Mouse (Mus musculus) layer of hippocampus, adult 18-20 months (tissue): ENCODE measurements around the gene Gm12355. TPM values are rescaled to one million over a fixed set of nuclear protein-coding genes. Genes with fewer than 3 reads are reported as not detected.

ENCODE experiments used
- DNase-seq, 2 experiments: peaks; one replicate each; pipeline ENCODE4 v3.0.0; 2022; ENCODE audit warnings: low spot score in 2 of 2
- total RNA-seq, 2 experiments: library from RNA; stranded (reverse); gene quantifications; 2 replicates each; pipeline ENCODE4 v1.2.3; 2021

Gm12355 gene
- total RNA-seq, 2 experiments from 2014 or later: 11.6 to 11.8 TPM

DNA sequence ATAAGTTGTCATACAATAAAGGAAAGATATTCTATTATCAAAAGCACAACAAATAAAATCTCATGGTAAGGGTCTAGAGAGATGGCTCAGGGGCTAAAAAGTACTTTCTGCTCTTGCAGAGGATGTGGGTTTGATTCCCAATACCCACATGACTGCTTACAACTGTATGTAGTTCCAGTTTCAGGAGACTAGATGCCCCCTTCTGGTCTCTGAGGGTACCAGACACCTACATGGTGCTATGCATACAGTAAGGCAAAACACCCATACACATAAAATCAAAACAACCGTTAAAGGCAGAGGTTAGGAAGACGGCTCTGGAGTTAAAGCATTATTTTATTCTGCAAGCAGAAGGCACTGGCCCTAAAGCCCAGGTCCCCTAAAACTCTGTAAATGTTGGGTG is 21.5 kb downstream of the Gm12355 start:
- DNase-seq: no peak

DNA sequence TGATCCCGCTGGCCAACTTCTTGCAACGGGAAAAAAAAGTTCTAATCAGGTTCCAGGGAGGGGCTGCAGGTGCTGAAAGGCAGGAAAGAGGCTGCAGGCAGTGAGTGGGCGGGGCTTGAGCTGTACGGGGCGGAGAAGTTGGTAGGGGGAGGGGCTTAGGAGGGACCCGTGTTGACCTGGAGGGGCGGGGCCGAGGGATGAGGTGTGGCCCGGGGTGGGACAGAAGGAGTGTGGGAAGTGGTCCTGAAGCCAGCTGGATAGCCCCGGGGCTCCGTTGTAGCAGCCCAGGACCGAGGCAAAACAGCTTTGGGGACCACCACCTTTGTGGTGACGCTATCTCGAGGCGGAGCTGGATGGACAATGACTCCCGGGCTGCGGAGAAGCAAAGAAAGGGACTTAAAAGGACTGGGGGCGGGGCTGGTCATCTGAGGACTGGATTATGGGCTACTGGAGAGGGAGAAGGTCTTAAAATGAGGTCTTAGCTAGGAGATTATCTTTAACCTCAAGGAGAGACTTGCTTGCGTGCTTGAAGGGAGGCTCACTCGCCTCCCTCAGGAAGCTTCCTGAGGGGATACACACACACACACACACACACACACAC is 23.3 kb downstream of the Gm12355 start:
- DNase-seq: no peak

GRCm38 (mm10) chr11:98599291-98599690 is 26.2 kb downstream of the Gm12355 start:
- DNase-seq: no peak

GRCm38 (mm10) chr11:98598851-98599290 is 26.6 kb downstream of the Gm12355 start:
- DNase-seq: no peak

- DNase-seq: no peak
Observed at GRCm38 (mm10) chr11:98597991-98598390, 27.5 kb downstream of the Gm12355 start, which contains the start of gene Lrrc3c. Lrrc3c (plus strand) TSS chr11:98598291.

DNA sequence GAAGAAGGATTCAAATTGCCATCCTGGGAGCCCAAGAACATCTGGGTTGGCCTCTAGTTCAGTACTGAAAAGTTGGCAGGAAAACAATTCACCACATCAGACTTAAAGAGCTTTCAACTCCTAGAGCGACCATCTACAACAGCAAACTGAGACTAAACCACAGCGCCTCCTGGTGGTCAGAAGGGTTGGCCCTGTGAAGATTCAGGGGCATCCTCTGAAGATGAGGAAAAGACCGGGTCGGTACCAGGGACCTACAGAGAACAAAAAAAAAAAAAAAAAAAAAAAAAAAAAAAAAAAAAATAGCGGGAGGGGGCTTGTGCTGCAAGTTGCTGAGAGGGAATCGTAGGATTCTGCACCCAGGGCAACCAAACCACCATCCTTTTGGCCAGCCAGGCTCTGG is 28.1 kb downstream of the Gm12355 start:
- no peak for DNase-seq

DNA sequence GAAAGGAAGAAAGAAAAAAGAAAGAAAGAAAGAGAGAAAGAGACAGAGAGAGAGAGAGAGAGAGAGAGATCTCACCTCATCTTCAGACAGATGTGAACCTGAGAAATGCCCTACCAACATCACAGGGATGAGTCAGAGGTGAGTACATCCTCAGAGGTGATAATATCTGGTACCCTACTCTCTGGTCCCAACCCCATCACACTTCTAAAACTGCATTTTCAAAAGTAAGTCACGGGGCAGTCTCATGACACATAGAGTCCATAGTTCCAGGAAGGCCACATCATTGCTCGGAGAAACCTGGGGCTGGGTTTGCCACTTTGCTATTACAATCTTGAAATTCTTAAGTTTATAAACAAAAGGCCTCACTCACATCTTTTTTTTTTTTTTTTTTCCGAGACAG is 29.5 kb downstream of the Gm12355 start:
- DNase-seq: no peak

DNA sequence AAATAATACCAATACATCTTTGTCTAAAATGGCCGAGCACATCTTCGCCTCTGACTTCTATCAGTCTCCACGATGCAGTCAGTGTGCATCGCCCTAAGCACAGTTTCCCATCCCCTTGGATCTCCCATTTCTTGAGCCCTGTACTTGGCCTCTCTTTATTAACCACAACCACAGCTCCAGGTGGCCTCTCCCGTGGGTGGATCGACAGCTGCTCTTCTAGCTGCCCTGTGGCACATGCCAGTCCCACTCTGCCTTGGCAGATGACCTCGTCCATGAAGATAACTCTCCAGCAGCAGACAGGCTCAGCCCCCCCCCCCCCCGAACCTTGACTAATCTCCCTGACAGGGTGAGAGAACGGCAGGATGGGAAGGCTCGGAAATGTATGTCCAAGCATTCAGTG is 30.0 kb downstream of the Gm12355 start:
- DNase-seq: no peak

GRCm38 (mm10) chr11:98595021-98595420 is 30.4 kb downstream of the Gm12355 start:
- no peak for DNase-seq

DNA sequence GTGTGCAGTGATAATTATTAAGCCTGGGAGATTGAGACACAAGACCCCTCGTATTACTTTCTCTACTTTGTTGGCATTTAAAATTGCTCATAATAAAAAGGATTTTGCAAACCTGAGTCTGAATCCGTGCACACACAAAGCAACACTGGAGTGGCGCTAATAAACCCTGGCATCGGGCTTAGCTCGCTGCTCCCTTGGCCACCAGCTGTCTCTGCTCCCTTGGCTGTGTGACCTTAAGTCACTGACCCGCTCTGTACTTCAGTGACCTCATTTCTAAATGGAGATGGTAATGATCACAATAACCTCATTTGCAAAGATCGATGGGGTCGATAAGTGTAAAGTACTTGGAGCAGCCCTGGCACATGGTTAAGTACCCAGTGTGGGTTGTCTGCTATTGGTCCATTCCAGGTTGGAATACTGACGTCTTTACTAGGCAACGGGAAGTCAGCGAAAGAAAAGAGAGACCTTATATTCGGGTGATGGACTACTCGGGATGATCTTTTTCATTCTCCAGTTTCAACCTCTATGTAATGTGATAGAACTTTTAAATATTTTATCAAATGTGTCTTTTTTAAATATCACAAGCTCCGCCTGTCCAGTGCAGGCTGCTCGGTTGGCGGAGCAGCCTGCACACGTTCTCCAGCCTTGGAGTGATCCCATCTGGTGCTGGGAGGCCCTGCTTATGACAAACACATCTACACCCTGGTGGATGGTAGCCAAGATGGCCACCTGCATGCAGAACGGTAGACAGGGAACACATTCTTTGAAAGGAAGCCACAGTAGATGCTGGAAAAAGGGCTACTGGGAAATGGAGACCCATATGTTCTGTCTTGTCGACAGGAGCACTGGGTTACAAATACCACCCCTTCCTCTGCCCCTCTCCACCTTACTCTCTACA is 34.7 kb downstream of the Gm12355 start:
- no peak for DNase-seq

DNA sequence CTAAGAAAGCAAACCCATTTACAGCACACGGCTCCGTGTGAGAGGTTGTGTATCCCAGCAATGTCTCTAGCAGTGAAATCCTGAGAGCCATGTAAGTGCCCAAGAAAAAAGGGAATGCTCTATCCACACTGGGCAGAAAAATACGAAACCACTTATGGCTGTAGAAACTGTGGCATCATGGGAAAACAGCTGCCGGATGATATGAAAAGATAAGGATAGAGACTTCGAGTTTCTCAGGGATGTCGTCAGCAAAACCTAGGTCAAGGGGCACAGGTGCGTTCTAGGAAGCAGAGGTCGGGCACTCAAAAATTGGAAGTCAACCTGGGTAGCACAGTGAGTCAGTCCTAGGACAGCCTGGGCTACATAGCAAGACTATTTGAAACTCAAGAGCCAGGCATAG is 36.2 kb downstream of the Gm12355 start:
- DNase-seq: no peak

- DNase-seq: no peak
Observed at GRCm38 (mm10) chr11:98588833-98589281, 36.6 kb downstream of the Gm12355 start.

DNA sequence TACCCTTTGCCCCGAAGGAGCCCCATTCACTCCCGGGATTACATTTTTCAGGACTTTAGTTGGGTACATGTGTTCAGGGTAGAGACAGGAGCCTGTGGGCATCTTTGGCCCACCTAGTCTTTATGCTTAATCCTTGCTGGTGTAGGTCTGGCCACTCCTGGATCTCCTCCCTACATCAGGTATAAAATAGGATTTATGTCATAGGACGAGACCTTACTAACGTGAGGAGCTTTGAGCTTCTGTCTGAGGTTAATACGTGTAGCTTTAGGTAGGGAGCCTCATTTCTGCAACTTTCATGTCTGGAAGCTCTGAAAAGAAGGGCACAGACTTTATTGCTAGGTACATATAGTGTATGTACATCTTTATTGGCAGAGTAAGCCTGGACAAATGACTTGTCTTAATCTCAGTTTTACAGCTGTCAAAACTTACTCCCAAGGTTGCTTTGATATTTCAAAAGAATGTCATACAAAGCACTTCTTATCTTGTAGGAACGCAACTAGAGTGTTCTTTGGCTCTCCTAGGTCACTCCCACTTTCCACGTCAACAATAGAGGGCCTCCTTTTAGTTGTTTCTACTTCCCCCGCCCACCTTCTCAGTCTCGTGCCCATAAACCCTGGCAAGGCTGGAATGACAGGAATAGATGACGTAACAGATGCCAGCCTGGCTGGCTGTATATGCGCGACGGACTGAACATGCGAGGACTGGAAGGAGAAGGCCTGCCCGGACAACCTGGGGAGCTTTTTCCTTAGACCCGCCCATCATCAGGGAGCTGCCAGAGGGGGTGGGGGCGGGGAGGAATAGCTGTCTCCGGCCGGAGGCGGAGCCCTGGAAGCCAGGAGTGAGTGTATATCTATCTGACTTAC is 37.5 kb downstream of the Gm12355 start:
- peak; percentile 47 to 52 for DNase-seq

- peak; percentile 95 to 98 for DNase-seq
Observed at GRCm38 (mm10) chr11:98586892-98587563, 38.4 kb downstream of the Gm12355 start, which contains the start of gene Ormdl3. Ormdl3 (minus strand) TSS chr11:98587368.

- DNase-seq: peak in 1 of 2 experiments; percentile 35
Observed at GRCm38 (mm10) chr11:98586087-98586891, 39.2 kb downstream of the Gm12355 start.

- no peak for DNase-seq
Observed at GRCm38 (mm10) chr11:98584629-98585177, 40.8 kb downstream of the Gm12355 start.

GRCm38 (mm10) chr11:98584146-98584545 is 41.3 kb downstream of the Gm12355 start:
- no peak for DNase-seq

GRCm38 (mm10) chr11:98583571-98583970 is 41.9 kb downstream of the Gm12355 start:
- DNase-seq: no peak

DNA sequence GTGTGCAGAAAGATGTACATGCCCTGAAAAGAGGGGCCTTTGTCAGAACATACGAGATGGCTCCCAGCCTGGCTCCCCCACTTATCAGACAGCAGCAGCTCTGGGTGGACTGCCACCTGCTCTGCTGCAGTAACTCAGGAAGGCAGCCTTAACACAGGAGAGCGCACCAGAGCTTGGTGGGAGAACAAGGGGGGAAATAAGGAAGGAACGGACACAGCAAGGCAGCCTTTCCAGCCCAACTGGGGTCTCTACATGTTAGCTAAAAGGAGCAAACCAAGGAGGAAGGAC is 42.3 kb downstream of the Gm12355 start:
- no peak for DNase-seq
